Mouse (Mus musculus): Measurements from ENCODE around the gene Gm20532. TPM values are rescaled to one million over a fixed set of nuclear protein-coding genes. Genes with fewer than 3 reads are reported as not detected.
A peak's percentile ranks its signal among the peaks of the same experiment; 100 is the strongest.

Gene Gm20532
- polyA plus RNA-seq, 1 experiment: not detected

GRCm38 (mm10) chr2:26593211-26594021 lies 7.0 kb downstream of the Gm20532 start:
- Histone ChIP-seq H3K4me1 (ENCODE audit: control insufficient read depth, insufficient read depth, low read length) (no peaks in the 10 kb centered on the region), H3K4me3 (ENCODE audit: insufficient read depth, low read length) (no peak overlapping the region), H3K27ac (ENCODE audit: insufficient read depth, low read length) (no peak overlapping the region)
- TF ChIP-seq POLR2A (IDR thresholded peaks at IDR 0.05; ENCODE audit: low read depth, low read length) (no peak), CTCF (IDR thresholded peaks at IDR 0.05; ENCODE audit: borderline replicate concordance, insufficient read depth, low read length) (no peak)

- Histone ChIP-seq H3K4me1 (ENCODE audit: control insufficient read depth, insufficient read depth, low read length) (no peaks in the 10 kb centered on the region), H3K27ac (ENCODE audit: insufficient read depth, low read length) (no peak overlapping the region), H3K4me3 (ENCODE audit: insufficient read depth, low read length) (no peak overlapping the region)
- TF ChIP-seq POLR2A (IDR thresholded peaks at IDR 0.05; ENCODE audit: low read depth, low read length): no peak
- TF ChIP-seq CTCF (IDR thresholded peaks at IDR 0.05; ENCODE audit: borderline replicate concordance, insufficient read depth, low read length): 0 out of 2 replicates have a peak, but pooled peaks have one; percentile 9
Measured at GRCm38 (mm10) chr2:26594022-26594346, 7.5 kb downstream of the Gm20532 start.

GRCm38 (mm10) chr2:26594461-26594933 lies 8.1 kb downstream of the Gm20532 start:
- no peak overlapping the region for H3K4me3 ChIP-seq (ENCODE audit: insufficient read depth, low read length)
- no peak overlapping the region for H3K27ac ChIP-seq (ENCODE audit: insufficient read depth, low read length)
- H3K4me1 ChIP-seq (ENCODE audit: control insufficient read depth, insufficient read depth, low read length): no peaks in the 10 kb centered on the region
- TF ChIP-seq POLR2A (IDR thresholded peaks at IDR 0.05; ENCODE audit: low read depth, low read length): no peak
- TF ChIP-seq CTCF (IDR thresholded peaks at IDR 0.05; ENCODE audit: borderline replicate concordance, insufficient read depth, low read length): no peak

GRCm38 (mm10) chr2:26594934-26595724 lies 8.7 kb downstream of the Gm20532 start:
- Histone ChIP-seq H3K4me3 (ENCODE audit: insufficient read depth, low read length) (no peak overlapping the region), H3K27ac (ENCODE audit: insufficient read depth, low read length) (no peak overlapping the region), H3K4me1 (ENCODE audit: control insufficient read depth, insufficient read depth, low read length) (no peaks in the 10 kb centered on the region)
- TF ChIP-seq CTCF (IDR thresholded peaks at IDR 0.05; ENCODE audit: borderline replicate concordance, insufficient read depth, low read length) (no peak), POLR2A (IDR thresholded peaks at IDR 0.05; ENCODE audit: low read depth, low read length) (no peak)

- Histone ChIP-seq H3K4me3 (ENCODE audit: insufficient read depth, low read length) (no peak overlapping the region), H3K27ac (ENCODE audit: insufficient read depth, low read length) (no peak overlapping the region), H3K4me1 (ENCODE audit: control insufficient read depth, insufficient read depth, low read length) (no peaks in the 10 kb centered on the region)
- TF ChIP-seq CTCF (IDR thresholded peaks at IDR 0.05; ENCODE audit: borderline replicate concordance, insufficient read depth, low read length): no peak
- TF ChIP-seq POLR2A (IDR thresholded peaks at IDR 0.05; ENCODE audit: low read depth, low read length): no peak
Measured at GRCm38 (mm10) chr2:26595725-26596435, 9.4 kb downstream of the Gm20532 start.

GRCm38 (mm10) chr2:26596898-26597297 lies 10.5 kb downstream of the Gm20532 start:
- Histone ChIP-seq H3K4me3 (ENCODE audit: insufficient read depth, low read length) (no peak overlapping the region), H3K4me1 (ENCODE audit: control insufficient read depth, insufficient read depth, low read length) (no peaks in the 10 kb centered on the region), H3K27ac (ENCODE audit: insufficient read depth, low read length) (no peak overlapping the region)
- no peak for TF ChIP-seq CTCF (IDR thresholded peaks at IDR 0.05; ENCODE audit: borderline replicate concordance, insufficient read depth, low read length)

GRCm38 (mm10) chr2:26597810-26598209 lies 11.4 kb downstream of the Gm20532 start:
- Histone ChIP-seq H3K4me3 (ENCODE audit: insufficient read depth, low read length) (no peak overlapping the region), H3K27ac (ENCODE audit: insufficient read depth, low read length) (no peak overlapping the region), H3K4me1 (ENCODE audit: control insufficient read depth, insufficient read depth, low read length) (no peaks in the 10 kb centered on the region)
- TF ChIP-seq POLR2A (IDR thresholded peaks at IDR 0.05; ENCODE audit: low read depth, low read length) (no peak), CTCF (IDR thresholded peaks at IDR 0.05; ENCODE audit: borderline replicate concordance, insufficient read depth, low read length) (no peak)

- H3K4me1 ChIP-seq (ENCODE audit: control insufficient read depth, insufficient read depth, low read length): no peaks in the 10 kb centered on the region
- TF ChIP-seq POLR2A (IDR thresholded peaks at IDR 0.05; ENCODE audit: low read depth, low read length) (no peak), CTCF (IDR thresholded peaks at IDR 0.05; ENCODE audit: borderline replicate concordance, insufficient read depth, low read length) (no peak)
- no peak overlapping the region for H3K4me3 ChIP-seq (ENCODE audit: insufficient read depth, low read length)
- H3K27ac ChIP-seq (ENCODE audit: insufficient read depth, low read length): no peak overlapping the region
Measured at GRCm38 (mm10) chr2:26598462-26598861, 12.0 kb downstream of the Gm20532 start.

- Histone ChIP-seq H3K4me3 (ENCODE audit: insufficient read depth, low read length) (no peak overlapping the region), H3K27ac (ENCODE audit: insufficient read depth, low read length) (no peak overlapping the region), H3K4me1 (ENCODE audit: control insufficient read depth, insufficient read depth, low read length) (no peaks in the 10 kb centered on the region)
- TF ChIP-seq POLR2A (IDR thresholded peaks at IDR 0.05; ENCODE audit: low read depth, low read length): no peak
- no peak for TF ChIP-seq CTCF (IDR thresholded peaks at IDR 0.05; ENCODE audit: borderline replicate concordance, insufficient read depth, low read length)
Measured at GRCm38 (mm10) chr2:26599965-26600364, 13.5 kb downstream of the Gm20532 start.

Measured in embryonic fibroblast, embryonic 13.5 days (primary cell).